Mouse (Mus musculus): ENCODE data around the gene Glyatl3.

Gene Glyatl3

DNA sequence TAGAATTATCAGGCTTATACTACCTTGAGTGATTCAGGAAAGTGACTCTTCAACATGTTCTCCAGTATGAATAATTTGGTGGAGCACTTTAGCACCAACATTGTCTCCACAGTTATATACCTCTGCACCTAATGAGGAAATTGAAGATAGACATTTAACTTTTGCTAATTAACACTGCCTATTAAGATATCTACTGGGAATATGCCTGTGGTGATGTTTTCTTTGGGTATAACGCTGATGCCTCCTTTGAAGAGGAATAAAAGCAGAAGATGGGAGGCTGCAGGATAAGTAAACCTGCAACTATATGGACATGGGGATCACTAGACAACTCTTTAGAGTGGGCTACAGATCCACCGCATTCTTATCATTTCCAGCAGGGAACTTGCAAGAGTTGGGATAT, at the start of gene Glyatl3:
TSS of gene Glyatl3 (minus strand) at position 101 of the 400 bp plus-strand sequence.
- 91% methylated on average over 2 of the region's 2 CpGs for WGBS

DNA sequence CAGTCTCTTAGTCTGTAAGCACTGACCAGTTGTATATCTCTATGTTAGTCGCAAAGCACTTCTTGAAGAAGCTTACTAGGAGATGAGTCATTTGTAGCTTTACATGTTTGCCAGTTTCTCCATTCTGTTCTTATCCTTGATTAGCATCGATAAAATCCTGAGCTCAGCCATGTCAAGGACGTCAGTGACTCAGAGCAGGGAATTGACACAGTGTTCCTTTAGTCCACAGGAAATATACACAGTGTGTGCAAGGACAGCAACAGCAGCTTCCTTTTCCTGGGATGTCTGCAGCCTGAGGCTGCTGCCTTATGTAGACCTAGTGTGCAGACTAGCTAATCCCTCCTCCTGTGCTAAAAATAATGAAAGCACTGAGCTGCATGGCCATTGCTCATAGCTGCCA, 34.4 kb upstream of the Glyatl3 start:
- WGBS = 62% methylated on average over 3 of the region's 3 CpGs

DNA sequence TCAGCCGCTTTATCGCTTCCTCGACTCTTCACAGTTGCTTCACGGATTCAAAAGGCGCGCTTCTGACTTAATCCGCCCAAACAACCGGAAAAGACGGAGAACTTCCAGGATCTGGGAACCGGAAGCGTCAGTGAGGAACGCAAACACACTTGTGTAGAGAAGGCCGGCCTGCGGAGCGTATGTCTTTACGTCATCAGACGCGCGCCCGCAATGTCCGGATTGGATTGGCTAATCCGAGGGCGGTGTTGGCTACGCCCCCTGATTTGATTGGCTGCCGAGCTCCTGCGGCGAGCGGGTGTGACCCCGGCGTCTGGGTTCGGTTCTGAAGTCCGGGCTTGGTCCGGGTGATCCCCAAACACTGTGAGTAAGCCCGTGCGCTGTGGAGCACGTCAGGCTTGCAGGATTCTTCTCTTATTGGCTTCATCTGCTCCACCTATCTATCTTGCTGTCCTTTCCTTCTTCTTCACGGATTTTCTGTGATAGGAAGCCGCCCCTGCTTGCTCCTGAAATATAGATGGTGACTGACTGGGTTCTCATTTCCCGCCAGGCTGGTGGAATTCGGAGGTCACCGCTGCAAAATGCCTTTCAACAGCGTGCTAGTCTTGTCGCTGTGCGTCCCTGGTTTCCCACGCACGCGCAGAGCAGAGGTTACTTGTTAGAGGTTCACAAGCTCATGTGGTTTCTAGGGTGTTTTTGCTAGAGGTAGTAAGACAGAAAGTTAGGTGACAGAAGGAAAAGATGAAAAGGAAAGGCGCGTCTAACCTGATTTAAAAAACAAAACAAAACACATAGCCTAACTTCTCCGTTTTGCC, 20.5 kb upstream of the Glyatl3 start, which contains the start of the genes Mut and Cenpq:
TSS of gene Mut (plus strand) at position 266 of the 812 bp plus-strand sequence.
TSS of gene Cenpq (minus strand) at position 628 of the 812 bp plus-strand sequence.
- under 1% methylated on average over 50 of the region's 50 CpGs for WGBS

DNA sequence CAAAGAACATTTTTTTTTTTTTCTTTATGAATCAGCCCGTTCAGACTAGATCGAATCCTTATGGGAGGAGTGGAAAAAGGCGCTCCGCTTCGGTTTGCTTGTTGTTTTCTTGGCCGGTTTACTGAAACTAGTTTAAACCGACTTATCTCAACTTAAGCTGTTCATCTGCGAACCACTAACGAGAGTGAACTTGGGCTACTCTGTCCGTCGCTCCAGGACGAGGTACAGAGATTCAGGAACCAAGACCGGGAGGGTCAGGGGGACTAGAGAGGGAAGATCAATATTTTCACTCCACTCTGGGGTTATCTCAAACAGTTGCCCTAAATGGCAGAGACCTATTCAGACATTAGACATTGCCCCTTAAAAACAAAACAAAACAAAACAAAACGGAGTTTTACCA, 19.8 kb upstream of the Glyatl3 start:
- WGBS = 1% methylated on average over 14 of the region's 14 CpGs

DNA sequence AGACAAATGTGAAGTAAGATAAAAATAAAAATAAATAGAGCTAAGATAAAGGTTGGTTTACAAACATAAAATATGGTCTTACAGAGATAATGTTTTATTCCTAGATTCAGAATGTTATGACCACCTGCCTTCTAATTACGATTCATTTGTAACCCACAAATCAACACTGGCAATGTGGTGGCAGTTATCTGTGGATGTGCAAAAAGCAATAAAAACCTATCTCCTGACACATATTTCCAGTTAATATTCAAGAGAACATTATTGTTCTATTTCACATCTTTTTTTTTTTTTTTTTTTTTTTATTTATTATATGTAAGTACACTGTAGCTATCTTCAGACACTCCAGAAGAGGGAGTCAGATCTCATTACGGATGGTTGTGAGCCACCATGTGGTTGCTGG, 1.3 kb upstream of the Glyatl3 start:
- WGBS = 96% methylated on average over 2 of the region's 2 CpGs

DNA sequence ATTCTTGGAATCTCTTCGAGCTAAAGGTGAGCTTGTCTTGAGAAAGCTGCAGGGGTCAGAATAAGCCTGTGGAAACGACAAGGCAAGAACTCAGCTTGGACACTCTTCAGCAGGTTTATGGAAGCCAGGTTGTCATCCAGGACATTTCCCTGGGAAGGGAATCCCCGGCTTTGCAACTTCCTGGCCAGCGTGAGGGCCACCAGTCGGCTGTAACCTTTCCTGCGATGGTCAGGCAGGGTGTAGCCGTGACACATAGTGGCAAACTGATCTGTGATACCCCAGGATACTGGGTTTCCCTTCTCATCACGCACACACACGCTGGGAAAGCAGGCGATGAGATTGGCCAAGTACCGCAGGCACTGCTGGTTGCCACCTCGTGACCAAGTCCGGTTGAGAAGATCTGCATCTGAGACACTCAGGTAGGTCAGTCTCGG, 9.4 kb downstream of the Glyatl3 start:
- 15% methylated on average over 14 of the region's 14 CpGs for WGBS

DNA sequence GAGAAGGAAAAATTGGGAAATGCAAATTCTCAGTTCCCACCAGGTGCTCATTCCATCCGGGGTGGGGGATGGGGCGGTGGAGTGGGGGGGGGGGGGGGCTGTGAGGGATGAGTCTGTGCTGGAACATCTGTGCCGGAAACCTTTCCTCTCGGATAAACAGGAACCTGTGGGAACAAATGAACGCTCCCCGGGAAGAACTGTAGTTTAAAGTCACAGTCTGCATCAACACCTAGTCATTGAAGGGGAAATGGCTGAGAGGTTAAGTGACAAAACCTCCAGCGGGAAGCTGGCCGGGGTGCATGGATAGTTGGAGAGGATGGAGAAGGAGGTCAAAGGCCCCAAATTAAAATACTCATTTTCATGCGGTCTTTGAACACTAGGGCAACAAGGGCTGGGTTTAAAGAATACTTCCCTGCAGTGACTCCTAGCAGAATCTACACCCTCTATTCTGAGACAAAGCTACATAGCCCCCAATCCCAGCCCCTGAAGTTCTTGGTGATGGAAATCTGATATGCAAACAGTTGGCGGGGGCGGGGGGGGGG, 10.0 kb downstream of the Glyatl3 start:
- WGBS = 14% methylated on average over 11 of the region's 11 CpGs

DNA sequence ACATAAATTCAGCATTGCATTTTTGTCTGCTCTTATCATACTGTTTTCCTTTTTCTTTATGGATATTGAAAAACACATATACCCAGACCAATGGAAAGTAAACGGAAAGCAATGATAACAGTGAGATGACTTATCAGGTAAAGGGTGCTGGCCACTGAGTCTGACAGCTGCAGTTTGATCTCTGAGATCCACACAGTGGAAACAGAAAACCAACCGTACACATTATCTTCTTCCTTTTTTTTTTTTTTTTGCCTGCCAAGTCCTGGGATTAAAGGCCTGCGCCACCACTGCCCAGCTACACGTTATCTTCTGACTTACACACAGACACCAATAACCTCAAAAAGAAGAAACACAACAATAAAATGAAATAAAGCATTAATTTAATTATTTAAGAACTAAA, 10.8 kb downstream of the Glyatl3 start:
- 75% methylated on average over 4 of the region's 4 CpGs for WGBS

DNA sequence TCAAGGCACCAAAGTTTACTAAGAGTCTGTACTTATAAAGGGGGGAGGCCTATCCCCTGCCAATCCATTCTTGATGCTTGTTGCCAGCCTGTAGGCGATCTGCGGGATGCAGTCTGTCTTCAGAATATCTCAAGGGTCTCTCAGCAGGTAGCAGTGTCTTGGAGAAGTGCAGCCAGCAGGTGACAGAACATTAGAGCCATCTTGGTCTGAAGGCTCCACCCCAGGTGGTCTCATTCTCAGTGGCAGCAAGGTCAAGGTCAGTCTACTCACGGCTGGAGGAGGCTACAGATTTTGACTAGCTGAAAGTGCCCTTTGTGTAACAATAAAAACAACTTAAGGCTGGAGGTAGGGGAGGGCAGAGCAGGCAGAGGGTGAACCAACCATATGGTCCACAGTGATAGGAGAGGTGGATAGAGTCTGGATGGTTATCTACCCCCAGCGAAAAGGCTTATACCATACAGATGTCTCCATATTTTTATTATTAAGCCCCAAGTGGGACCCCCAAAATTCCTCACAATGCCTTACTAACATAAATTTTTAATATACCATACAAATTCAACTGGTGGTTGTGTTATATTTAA, 14.3 kb downstream of the Glyatl3 start:
- 67% methylated on average over 4 of the region's 4 CpGs for WGBS

DNA sequence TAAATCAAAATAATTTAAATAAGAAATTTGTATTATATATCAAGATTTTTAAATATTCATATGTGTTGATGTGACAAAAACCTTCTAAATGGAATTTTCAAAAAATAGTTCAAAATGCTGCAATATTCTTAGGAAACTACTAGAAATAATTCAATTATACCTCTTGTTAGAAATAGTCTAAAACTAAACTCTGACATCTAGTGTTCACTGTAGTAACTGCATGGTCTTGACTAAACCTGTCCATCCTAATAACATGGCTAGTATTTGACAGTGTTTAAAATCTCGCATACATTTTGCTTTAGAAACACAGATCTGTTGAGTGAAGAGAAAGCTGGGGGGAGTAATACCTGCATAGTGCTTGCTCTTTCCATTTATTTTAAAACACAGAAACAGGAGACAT, 17.3 kb downstream of the Glyatl3 start:
- WGBS = 78% methylated on average over 1 of the region's 1 CpGs

DNA sequence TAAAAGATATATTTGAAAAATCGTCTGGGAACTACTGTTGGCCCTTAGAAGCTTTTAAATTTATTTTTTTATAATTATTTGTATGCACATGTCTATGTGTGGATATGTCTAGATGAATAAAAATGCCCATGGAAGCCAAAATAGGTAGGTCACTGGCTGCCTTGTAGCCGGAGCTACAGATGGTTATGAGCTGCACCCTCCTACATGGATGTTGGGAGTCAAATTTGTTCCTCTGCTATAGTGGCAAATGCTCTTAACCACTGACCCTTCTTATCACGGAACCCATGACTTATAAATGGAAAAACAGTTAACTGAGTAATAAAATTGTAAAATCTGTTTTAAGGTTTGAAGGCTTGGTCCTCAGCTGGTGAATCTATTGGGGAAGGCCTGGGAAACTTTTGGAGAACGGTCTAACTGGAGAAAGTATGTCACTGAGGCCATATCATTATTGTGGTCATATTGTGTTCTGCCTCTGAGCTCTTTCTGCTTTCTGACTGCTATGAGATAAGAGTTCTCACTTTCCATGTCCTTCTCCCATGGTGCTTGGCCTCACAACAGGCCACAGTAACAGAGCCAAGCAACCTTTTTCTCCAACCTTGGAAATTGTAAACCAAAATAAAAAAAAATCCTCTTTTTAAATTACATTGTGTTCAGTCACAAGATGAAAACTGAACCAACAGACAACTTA, 26.2 kb downstream of the Glyatl3 start:
- 84% methylated on average over 4 of the region's 4 CpGs for WGBS

DNA sequence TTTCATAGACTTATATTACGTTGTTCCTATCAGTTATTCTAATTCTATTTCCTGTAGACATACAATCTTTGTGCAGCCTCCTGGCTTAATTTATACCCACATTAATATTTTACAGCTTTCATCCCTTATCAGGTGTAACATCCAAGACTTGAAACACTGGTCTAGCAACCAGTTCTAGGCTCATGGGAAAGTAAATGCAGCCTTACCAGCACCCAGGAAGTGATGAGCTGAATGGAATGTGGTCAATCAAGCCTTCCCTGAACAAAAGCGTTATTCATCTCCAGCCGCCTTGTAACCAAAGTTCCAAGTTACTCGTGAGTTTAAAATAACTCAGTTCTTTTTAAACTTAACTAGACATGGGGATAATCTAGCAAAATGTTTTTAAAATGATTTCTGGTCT, 29.0 kb downstream of the Glyatl3 start:
- 80% methylated on average over 4 of the region's 4 CpGs for WGBS

DNA sequence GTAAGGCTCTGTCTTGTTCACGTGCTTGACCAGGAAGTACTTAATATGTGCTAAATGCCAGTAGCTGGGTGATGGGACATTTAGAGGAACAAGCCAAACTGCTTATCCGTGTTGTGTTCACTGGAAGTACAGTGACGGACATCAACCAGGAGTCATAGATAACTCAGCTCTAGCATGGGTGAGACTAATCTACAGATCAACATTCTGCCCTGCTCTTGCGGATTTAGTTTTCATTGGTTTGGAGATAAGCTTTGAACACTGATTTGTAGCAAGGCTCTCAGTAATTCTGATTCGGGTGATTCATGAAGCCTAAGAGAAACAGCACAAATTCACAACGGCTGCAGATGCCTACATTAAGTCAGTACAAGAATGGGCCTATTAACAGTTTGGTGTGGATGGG, 32.0 kb downstream of the Glyatl3 start:
- WGBS = 94% methylated on average over 6 of the region's 6 CpGs

DNA sequence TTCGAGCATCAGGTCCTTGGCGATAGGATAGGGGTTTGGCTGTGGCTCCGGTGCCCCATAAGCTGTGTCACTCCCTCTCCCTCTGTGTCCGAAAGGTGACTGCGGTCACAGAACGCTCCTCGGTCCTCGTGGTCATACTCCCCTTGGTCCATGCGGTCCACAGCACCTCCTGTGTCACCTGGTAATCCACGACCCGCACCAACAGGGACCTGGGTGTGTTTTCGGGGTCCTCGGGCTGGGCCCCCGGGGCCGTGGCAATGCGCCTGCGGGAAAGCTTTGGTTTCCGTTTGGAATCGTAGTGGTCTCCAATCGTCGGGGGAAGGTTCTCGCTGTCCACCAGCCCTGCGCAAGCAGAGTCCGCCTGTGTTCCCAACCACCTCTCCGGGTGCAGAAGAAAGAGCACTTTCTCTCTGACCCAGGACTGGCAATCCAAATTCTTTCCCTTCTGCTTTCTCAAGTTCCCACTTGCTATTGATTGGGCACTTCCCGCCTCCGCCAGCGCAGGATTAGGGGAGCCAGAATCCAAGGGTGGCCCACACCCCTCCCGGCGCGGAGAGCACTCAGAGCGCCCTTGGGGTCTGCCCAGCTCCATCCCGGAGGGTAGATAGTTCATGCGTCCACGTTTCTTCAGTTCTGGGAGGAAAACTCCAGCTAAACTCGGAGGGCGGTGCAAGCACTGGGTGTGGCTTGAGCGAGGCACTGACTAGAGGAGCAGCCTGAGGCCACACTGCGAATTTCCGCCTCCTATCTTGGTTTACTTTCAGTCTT, 34.0 kb downstream of the Glyatl3 start, which contains the start of gene 9130008F23Rik:
TSS of gene 9130008F23Rik (minus strand) at position 636 of the 768 bp plus-strand sequence.
- under 1% methylated on average over 40 of the region's 40 CpGs for WGBS

DNA sequence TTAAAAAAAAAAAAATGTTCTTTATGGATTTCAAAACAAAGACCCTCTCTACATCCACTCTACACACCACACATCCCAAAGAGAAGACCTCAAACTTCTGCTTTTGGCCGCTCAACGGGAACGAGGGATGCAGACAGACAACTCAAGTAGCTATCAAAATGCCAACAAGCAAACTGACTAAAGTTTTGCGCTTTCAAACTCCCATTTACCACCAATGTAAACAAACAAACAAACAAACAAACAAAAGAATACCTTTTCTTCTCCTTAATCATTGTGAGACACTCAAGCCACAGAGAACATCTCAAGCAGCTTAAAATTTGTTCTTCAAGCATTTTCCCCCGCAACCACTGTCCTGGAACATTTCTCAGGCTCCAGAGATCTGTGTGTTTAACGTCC, 34.6 kb downstream of the Glyatl3 start:
- 31% methylated on average over 6 of the region's 6 CpGs for WGBS

DNA sequence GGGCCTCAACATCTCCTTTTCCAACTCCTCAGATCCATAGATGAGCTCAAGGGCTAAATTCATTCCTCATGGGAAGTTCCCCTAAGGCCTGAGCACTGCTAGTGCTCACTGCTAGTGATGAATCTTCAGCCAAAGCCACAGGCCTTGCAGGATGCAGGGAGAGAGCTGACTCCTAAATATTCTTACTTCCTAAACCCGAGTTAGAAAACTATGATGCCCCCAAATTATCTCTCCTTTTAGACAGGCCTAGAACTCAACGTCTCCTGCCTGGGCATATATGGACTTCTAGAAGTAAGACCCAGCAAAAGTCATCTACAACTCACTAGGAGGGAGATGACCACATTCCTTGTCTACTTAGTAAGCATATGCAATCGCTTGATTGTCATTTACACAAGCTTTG, 36.4 kb downstream of the Glyatl3 start:
- 58% methylated on average over 3 of the region's 3 CpGs for WGBS

DNA sequence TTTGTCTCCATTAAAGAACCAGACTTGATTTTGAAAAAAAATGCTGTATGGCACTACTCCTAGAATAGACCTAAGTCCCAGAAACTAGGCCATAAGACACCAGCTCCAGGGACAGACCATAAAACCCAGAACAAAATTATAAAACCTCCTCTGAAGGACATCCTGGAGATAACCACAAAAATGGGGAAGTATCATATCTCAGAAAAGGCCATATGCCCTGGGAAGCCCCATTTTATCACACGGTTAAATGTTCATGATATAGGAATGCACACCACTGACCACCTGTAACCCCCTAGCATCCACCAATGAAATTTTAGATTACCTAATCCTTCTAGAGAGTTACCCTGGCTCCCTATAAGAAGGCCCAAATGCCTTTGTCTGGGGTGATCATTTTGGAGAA, 38.6 kb downstream of the Glyatl3 start:
- WGBS = 92% methylated on average over 1 of the region's 1 CpGs

DNA sequence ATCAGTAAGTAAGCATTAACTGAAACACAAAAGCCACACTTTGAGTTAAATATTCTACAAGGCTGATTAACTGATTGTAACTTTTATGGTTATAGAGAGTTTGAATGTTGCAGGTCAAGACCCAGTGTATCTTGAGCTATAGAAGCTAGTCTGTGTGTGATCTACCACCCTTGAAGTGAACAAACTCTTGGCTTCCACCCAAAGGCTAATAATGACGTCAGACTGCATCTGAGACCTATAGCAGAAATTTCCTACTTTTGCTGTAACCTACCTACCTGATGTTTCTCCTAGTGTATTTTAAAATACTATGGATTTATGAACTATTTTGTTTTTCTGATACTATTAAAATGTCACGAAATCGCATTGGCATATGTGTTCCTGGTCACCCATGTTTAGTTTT, 39.4 kb downstream of the Glyatl3 start:
- 79% methylated on average over 3 of the region's 3 CpGs for WGBS

DNA sequence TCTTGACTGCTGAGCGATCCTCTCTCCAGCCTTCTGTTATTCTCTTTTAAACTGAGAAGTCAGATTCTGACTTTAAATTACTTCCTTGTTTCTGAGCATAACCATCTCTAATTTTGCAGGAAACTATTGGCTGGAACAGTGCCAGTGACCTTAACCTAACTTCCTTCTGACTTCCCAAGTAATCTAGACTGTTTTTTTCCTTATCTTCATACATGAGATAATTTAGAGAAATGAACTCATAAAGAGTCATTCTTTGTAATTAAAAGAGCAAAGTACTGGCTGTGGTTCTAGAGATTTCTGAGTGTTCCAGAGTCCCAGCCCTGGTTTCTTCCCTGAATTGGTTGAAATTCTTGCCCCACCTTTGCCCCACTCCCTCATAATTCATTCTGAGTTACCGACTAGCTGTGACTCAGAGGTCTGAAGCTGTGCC, 40.6 kb downstream of the Glyatl3 start:
- 73% methylated on average over 2 of the region's 2 CpGs for WGBS

DNA sequence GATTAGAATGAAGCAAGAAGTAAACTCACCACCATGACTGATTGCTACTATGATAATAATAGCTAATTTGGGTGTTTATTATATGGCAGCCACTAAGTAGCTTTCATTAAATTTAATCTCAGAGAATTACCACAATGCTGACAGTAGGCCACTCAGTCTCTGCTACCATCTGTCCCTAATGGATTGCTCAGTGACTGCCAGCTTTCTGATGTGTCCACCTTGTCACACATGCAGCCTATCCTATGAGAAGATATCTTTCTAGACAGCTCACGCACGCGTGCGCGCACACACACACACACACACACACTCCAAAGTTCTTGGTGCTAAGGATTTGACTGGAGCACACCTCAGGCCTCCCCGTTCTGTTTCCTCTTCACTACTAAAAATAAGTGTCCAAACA, 41.5 kb downstream of the Glyatl3 start:
- 97% methylated on average over 6 of the region's 6 CpGs for whole genome bisulfite sequencing

DNA sequence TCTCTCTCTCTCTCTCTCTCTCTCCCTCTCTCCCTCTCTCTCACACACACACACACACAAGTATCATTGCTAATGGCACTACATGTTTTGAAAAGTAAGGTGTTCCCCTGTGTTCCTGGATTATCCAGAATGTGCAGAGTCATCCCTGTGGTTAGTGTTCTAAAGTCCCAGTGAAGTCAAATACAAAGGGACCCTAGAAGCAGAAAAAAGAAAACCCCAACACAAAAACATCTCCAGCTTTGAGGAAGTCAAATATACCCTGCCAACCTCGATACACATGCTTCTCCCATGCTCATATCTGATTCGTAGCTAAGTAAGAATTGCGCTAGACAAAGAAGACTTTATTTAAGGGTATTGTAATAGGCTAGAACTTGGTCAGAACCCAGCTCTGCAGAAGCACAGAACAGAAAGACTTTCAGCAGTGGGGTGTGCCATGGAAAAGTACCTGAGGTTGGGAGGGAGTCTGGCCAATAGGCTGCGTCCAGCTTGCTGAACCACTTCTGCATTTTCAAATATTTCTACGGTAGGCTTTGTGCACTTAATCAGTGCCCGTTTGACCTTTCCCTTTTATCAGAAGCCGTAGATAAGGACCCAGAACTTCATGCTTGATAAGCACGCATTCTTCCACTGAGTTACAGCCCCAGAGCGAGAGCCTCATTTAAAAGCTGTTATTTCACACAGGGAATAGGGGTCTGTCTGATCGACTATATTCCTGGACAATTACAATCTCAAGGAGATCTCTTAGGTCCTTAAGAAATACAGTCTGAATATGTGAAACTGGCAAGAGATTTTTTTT, 45.0 kb downstream of the Glyatl3 start:
- WGBS = 82% methylated on average over 10 of the region's 10 CpGs
